Mouse (Mus musculus): ENCODE measurements around the gene Gm10518. TPM values are rescaled to one million over a fixed set of nuclear protein-coding genes. Genes with fewer than 3 reads are reported as not detected.
A peak's percentile ranks its signal among the peaks of the same experiment; 100 is the strongest.

Gene Gm10518
- total and polyA plus RNA-seq, 3 experiments: 0.40 to 8.0 TPM; not detected in 1

DNA sequence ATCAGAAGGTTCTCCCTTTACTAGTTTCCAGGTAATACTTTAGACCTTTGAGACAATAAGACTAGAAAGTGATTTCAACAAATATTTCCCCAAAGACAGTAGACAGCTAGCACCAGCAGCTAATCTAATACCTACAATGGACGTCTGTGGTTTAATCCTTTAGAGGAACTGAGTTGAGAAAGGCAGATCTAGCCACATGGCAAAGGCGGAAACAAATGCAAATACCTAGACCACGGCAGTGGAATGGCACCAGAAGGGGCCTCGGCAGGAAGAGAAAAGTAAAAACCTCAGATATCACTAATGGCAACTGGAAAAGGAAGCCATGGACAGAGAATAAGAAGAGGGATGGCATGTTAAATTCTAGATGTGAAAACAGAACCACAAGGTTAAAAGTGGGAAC, 15.9 kb upstream of the Gm10518 start (continued):
- TF ChIP-seq KAT2A (IDR thresholded peaks at IDR 0.05; ENCODE audit: insufficient replicate concordance, low read length): no peak
- TF ChIP-seq ZKSCAN1 (IDR thresholded peaks at IDR 0.05; ENCODE audit: borderline replicate concordance, low read depth, low read length): no peak
- peak; percentile 53 for TF ChIP-seq MEF2A (IDR thresholded peaks at IDR 0.05; ENCODE audit: borderline replicate concordance, low read depth, low read length)
- no peak for TF ChIP-seq PAX5 (IDR thresholded peaks at IDR 0.05; ENCODE audit: low read length)
- peak; percentile 84 for TF ChIP-seq EP300 (IDR thresholded peaks at IDR 0.05; ENCODE audit: low read length)
- TF ChIP-seq GABPA (IDR thresholded peaks at IDR 0.05; ENCODE audit: insufficient replicate concordance, low read depth, low read length): no peak
- TF ChIP-seq USF2 (conservative IDR thresholded peaks at IDR 0.05; ENCODE audit: low read depth, low read length): no peak
- 0 out of 2 replicates have a peak, but pooled peaks have one; percentile 14 for TF ChIP-seq JUND (conservative IDR thresholded peaks at IDR 0.05; ENCODE audit: low read depth, low read length)
- no peak for TF ChIP-seq ZC3H11A (IDR thresholded peaks at IDR 0.05; ENCODE audit: low read depth, low read length)

DNA sequence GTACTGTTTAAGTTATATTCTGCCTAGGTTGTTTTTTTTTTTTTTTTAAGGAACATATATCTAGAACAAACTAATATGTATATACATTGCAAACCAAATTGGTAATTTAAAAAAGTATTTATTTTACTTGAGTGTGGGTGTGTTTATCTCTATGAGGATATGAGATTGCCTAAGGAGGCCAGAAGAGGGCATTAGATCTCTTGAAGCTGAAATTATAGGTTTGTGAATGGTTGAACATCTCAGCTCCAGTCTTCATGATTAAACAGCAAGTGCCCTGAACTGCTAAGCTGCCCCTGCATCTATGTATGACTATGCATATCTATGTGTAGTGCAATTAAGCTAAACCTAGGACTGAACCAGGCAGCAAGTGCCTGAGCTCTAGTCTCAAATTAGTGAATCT, 4.4 kb upstream of the Gm10518 start:
- peaks cover 77% of the 10 kb centered on the region for H3K79me2 ChIP-seq (replicated peaks; ENCODE audit: control insufficient read depth, extremely low read depth, insufficient read depth, poor library complexity, severe bottlenecking)
- DNase-seq (ENCODE audit: extremely low read depth): no peak
- dilution Hi-C loops (cut with MboI; ENCODE audit: extremely low pct_ligation_motif_present, extremely low pct_unique_long_range_greater_than_20kb, low sequenced_read_pairs) (no loop called here), in situ Hi-C loops (cut with MboI; ENCODE audit: low pct_ligation_motif_present, low pct_unique_long_range_greater_than_20kb, low sequenced_read_pairs) (no loop called here)
- H3K36me3 ChIP-seq (replicated peaks in 1 of 2; ENCODE audit: control insufficient read depth in 1 of 2, insufficient read depth in 1 of 2, low read length in 1 of 2): peaks cover 35 to 54% of the 10 kb centered on the region in 2 experiments
- H3K27ac ChIP-seq (ENCODE audit: insufficient read depth, low read depth): no peak overlapping the region
- no peak overlapping the region for H3K4me2 ChIP-seq (ENCODE audit: insufficient read depth, low read depth, poor library complexity, severe bottlenecking)
- no peak overlapping the region for H3K9ac ChIP-seq (ENCODE audit: insufficient read depth, low read depth)
- H3K27me3 ChIP-seq (replicated peaks): no peaks in the 10 kb centered on the region
- TF ChIP-seq RAD21 (IDR thresholded peaks at IDR 0.05; ENCODE audit: low read depth, low read length) (peak; percentile 30), RCOR1 (conservative IDR thresholded peaks at IDR 0.05; ENCODE audit: low read depth, low read length) (no peak), CTCF (conservative IDR thresholded peaks at IDR 0.05 in 1 of 2, IDR thresholded peaks at IDR 0.05 in 1 of 2; ENCODE audit: low read depth in 2 of 2, low read length in 2 of 2) (peak in 1 of 2 experiments; percentile 43; a peak in 2 of 4 replicates)
- peaks cover 2 to 14% of the 10 kb centered on the region in 2 experiments; a peak in 2 of 4 replicates for H3K4me1 ChIP-seq (ENCODE audit: control insufficient read depth in 1 of 2, insufficient read depth in 2 of 2)
- H3K4me3 ChIP-seq (replicated peaks in 1 of 3; ENCODE audit: low read depth in 2 of 3, low read length in 2 of 3, poor library complexity in 1 of 3): no peak overlapping the region
- H3K9me3 ChIP-seq (replicated peaks; ENCODE audit: low read length): peaks cover 3% of the 10 kb centered on the region

DNA sequence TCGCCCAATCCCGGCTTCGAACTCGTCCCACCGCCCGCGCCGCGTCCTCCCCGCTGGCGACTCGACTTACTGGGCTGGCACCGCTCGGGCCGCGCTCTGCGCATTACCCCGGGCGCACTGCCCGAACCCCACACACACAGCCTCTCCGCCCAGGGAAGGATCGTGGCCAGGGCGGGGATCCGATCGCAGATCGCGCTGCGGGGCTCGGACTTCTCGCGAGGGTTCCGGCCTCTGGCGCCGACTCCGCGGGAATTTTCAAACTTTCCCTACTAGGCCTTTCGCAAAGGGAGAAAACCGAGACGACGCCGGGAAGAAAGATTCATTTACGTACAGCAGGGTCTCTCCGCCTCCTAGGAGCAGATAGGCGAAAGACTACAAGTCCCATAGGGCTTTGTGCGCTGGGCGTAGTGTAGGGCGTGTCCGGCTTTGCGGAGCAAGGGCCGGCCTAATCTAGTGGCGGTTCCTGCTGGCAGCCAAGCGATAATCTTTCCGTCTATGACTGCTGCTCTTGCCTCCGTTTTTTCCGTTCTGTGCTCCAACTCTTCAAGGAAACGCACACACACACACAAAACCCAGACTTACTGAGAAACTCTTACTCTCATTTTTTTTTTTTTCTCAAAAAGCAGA, 450 bp downstream of the Gm10518 start, which contains the start of gene Ahctf1:
Ahctf1 (minus strand) TSS at position 168 of the 627 bp plus-strand sequence.
- Histone ChIP-seq H3K4me3 (replicated peaks in 1 of 3; ENCODE audit: low read depth in 2 of 3, low read length in 2 of 3, poor library complexity in 1 of 3) (peak within 1 kb of the TSS; percentile 78 to 97 (median 88)), H3K27ac (ENCODE audit: insufficient read depth, low read depth) (peak within 1 kb of the TSS; percentile 87), H3K36me3 (replicated peaks in 1 of 2; ENCODE audit: control insufficient read depth in 1 of 2, insufficient read depth in 1 of 2, low read length in 1 of 2) (peaks cover 3 to 12% of the 10 kb centered on the region in 2 experiments), H3K4me1 (ENCODE audit: control insufficient read depth in 1 of 2, insufficient read depth in 2 of 2) (peaks cover 2 to 22% of the 10 kb centered on the region in 2 experiments; a peak in 2 of 4 replicates), H3K9ac (ENCODE audit: insufficient read depth, low read depth) (peak within 1 kb of the TSS; percentile 89), H3K4me2 (ENCODE audit: insufficient read depth, low read depth, poor library complexity, severe bottlenecking) (peak within 1 kb of the TSS; percentile 87), H3K9me3 (replicated peaks; ENCODE audit: low read length) (no peaks in the 10 kb centered on the region), H3K27me3 (replicated peaks) (no peaks in the 10 kb centered on the region), H3K79me2 (replicated peaks; ENCODE audit: control insufficient read depth, extremely low read depth, insufficient read depth, poor library complexity, severe bottlenecking) (peaks cover 43% of the 10 kb centered on the region)
- dilution Hi-C loops (cut with MboI; ENCODE audit: extremely low pct_ligation_motif_present, extremely low pct_unique_long_range_greater_than_20kb, low sequenced_read_pairs): no loop called here
- in situ Hi-C loops (cut with MboI; ENCODE audit: low pct_ligation_motif_present, low pct_unique_long_range_greater_than_20kb, low sequenced_read_pairs): loop anchor here (5.0 kb wide), 1 partner anchor 39 kb away; no protein-coding TSS in a partner anchor
- DNase-seq (ENCODE audit: extremely low read depth): peak; percentile 98
- TF ChIP-seq POLR2AphosphoS2 (IDR thresholded peaks at IDR 0.05; ENCODE audit: low read depth, low read length) (peak; percentile 64; the same call in 1 of the 2 replicates), MXI1 (IDR thresholded peaks at IDR 0.05; ENCODE audit: low read depth, low read length) (no peak; the same call in 1 of the 2 replicates), HCFC1 (IDR thresholded peaks at IDR 0.05; ENCODE audit: low read depth, low read length) (peak; percentile 99), PAX5 (IDR thresholded peaks at IDR 0.05; ENCODE audit: low read length) (no peak), NELFE (IDR thresholded peaks at IDR 0.05; ENCODE audit: low read depth, low read length) (peak; percentile 88), KAT2A (IDR thresholded peaks at IDR 0.05; ENCODE audit: insufficient replicate concordance, low read length) (peak; percentile 96), CTCF (conservative IDR thresholded peaks at IDR 0.05 in 1 of 2, IDR thresholded peaks at IDR 0.05 in 1 of 2; ENCODE audit: low read depth in 2 of 2, low read length in 2 of 2) (peak in 1 of 2 experiments; percentile 30; a peak in 2 of 4 replicates), ETS1 (conservative IDR thresholded peaks at IDR 0.05; ENCODE audit: low read depth, low read length) (peak; percentile 48; the same call in 1 of the 2 replicates), TCF12 (IDR thresholded peaks at IDR 0.05; ENCODE audit: low read depth, low read length) (peak; percentile 78), SIN3A (IDR thresholded peaks at IDR 0.05; ENCODE audit: low read length) (peak; percentile 95), RCOR1 (conservative IDR thresholded peaks at IDR 0.05; ENCODE audit: low read depth, low read length) (0 out of 2 replicates have a peak, but pooled peaks have one; percentile 29), USF2 (conservative IDR thresholded peaks at IDR 0.05; ENCODE audit: low read depth, low read length) (no peak), MAFK (IDR thresholded peaks at IDR 0.05; ENCODE audit: insufficient replicate concordance, low read length) (no peak), UBTF (IDR thresholded peaks at IDR 0.05; ENCODE audit: low read depth, low read length) (no peak; the same call in 1 of the 2 replicates), IRF4 (IDR thresholded peaks at IDR 0.05; ENCODE audit: low read depth, low read length) (peak; percentile 79), GABPA (IDR thresholded peaks at IDR 0.05; ENCODE audit: insufficient replicate concordance, low read depth, low read length) (peak; percentile 64; the same call in 1 of the 2 replicates), JUN (IDR thresholded peaks at IDR 0.05; ENCODE audit: insufficient read depth, low read depth, low read length) (0 out of 2 replicates have a peak, but pooled peaks have one; percentile 16), NRF1 (IDR thresholded peaks at IDR 0.05; ENCODE audit: low read depth, low read length) (peak; percentile 58), EP300 (IDR thresholded peaks at IDR 0.05; ENCODE audit: low read length) (peak; percentile 66), ZMIZ1 (IDR thresholded peaks at IDR 0.05; ENCODE audit: low read depth, low read length) (peak; percentile 82), BHLHE40 (IDR thresholded peaks at IDR 0.05; ENCODE audit: low read depth, low read length) (peak; percentile 44; the same call in 1 of the 2 replicates)

Measured in CH12.LX (cell line).